Mouse (Mus musculus) thymus, postnatal 10 days (tissue): ENCODE data around the gene Cnbd2.
A peak's percentile ranks its signal among the peaks of the same experiment; 100 is the strongest.
"Not testable (repeated sequence)": the region's sequence is repeated elsewhere in the genome, so short reads cannot be mapped to it uniquely, and the experiment has no call there.

Source experiments
- DNase-seq, 2 experiments: peaks; one replicate each; pipeline ENCODE4 v3.0.0; 2021; ENCODE audit warnings: low spot score in 2 of 2

The Cnbd2 gene

GRCm38 (mm10) chr2:156392461-156393154, 80.5 kb downstream of the Cnbd2 start:
- DNase-seq = peak; percentile 61 to 74

- no peak for DNase-seq
Observed at GRCm38 (mm10) chr2:156393155-156393828, 81.2 kb downstream of the Cnbd2 start.

GRCm38 (mm10) chr2:156394282-156394681, 82.2 kb downstream of the Cnbd2 start:
- DNase-seq = no peak

GRCm38 (mm10) chr2:156396096-156396495, 84.0 kb downstream of the Cnbd2 start:
- DNase-seq = no peak

- DNase-seq = no peak
Observed at GRCm38 (mm10) chr2:156397988-156398387, 85.9 kb downstream of the Cnbd2 start.

- no peak for DNase-seq
Observed at GRCm38 (mm10) chr2:156399485-156399884, 87.4 kb downstream of the Cnbd2 start.

- DNase-seq = peak; percentile 47 to 53
Observed at GRCm38 (mm10) chr2:156401331-156401730, 89.2 kb downstream of the Cnbd2 start.

- DNase-seq = no peak
Observed at GRCm38 (mm10) chr2:156402036-156402435, 89.9 kb downstream of the Cnbd2 start.

GRCm38 (mm10) chr2:156406987-156407386, 94.9 kb downstream of the Cnbd2 start:
- no peak for DNase-seq

GRCm38 (mm10) chr2:156408168-156408567, 96.1 kb downstream of the Cnbd2 start:
- no peak for DNase-seq

GRCm38 (mm10) chr2:156411348-156411747, 99.2 kb downstream of the Cnbd2 start:
- not testable (repeated sequence) for DNase-seq

GRCm38 (mm10) chr2:156414996-156415395, 102.9 kb downstream of the Cnbd2 start:
- no peak for DNase-seq

- no peak for DNase-seq
Observed at GRCm38 (mm10) chr2:156415674-156416073, 103.6 kb downstream of the Cnbd2 start.

- no peak for DNase-seq
Observed at GRCm38 (mm10) chr2:156417194-156417593, 105.1 kb downstream of the Cnbd2 start.

GRCm38 (mm10) chr2:156418467-156418866, 106.4 kb downstream of the Cnbd2 start:
- DNase-seq = no peak

GRCm38 (mm10) chr2:156420327-156420693, 108.2 kb downstream of the Cnbd2 start:
- no peak for DNase-seq

GRCm38 (mm10) chr2:156420694-156421380, 108.7 kb downstream of the Cnbd2 start, which contains the start of gene Epb41l1:
TSS of gene Epb41l1 (plus strand) at chr2:156420909.
- peak in 1 of 2 experiments; percentile 23 for DNase-seq

GRCm38 (mm10) chr2:156421381-156422110, 109.4 kb downstream of the Cnbd2 start:
- peak; percentile 26 to 52 for DNase-seq

GRCm38 (mm10) chr2:156422631-156423030, 110.5 kb downstream of the Cnbd2 start:
- DNase-seq = no peak

GRCm38 (mm10) chr2:156423672-156424071, 111.6 kb downstream of the Cnbd2 start:
- no peak for DNase-seq
